11 mouse cellular contexts compared by ENCODE assay signal in the genomic region with DNA sequence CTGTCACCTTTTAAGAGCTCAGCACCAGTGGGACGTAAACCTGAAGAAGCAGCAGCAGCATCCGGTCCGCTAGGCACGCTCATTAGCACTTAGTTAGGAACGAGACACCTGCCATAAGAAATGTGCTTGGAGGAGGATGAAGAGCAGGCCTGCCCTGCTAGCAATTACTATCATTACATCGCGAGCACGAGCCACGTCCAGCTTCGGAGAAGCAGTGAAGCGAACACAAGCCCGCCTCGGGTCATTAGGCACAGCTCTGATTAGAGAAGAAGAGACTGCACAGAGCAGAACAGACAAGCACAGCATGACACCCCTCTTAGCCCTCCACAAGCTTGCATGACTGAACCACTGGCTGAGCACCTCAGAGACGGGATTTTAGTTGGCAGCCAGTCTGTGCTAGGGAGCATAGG. TPM values are rescaled to one million over a fixed set of nuclear protein-coding genes. Genes with fewer than 3 reads are reported as not detected.
A peak's percentile ranks its signal among the peaks of the same experiment; 100 is the strongest.
DNase-seq lines count a peak whose midpoint lies in the region; ATAC-seq lines count a peak whose summit lies in the region.
"Had no signal": no experiment of that assay in that cellular context is flagged by ENCODE, and none has a peak within 500 bp of the region (broad histone marks: within the 10 kb centered on the region; RNA-seq: fewer than 3 reads in every experiment).

No protein-coding gene starts in this region.

- no peak overlapping the region for H3K27ac ChIP-seq in embryonic facial prominence, embryonic 10.5 days (replicated peaks)
- no peak overlapping the region for H3K27ac ChIP-seq in hindbrain, embryonic 15.5 days (replicated peaks)
- no peak overlapping the region for H3K27ac ChIP-seq in midbrain, embryonic 16.5 days (ENCODE audit: low read length)
- H3K27ac ChIP-seq: heart, embryonic 13.5 days; liver, embryonic 15.5 days had no signal

- H3K36me3 ChIP-seq in embryonic facial prominence, embryonic 10.5 days (replicated peaks) = peaks cover 91% of the 10 kb centered on the region
- no peaks in the 10 kb centered on the region for H3K36me3 ChIP-seq in hindbrain, embryonic 15.5 days
- peaks cover 8% of the 10 kb centered on the region for H3K36me3 ChIP-seq in midbrain, embryonic 16.5 days (ENCODE audit: control insufficient read depth, insufficient read depth, low read length)

- peak; percentile 65 to 68 for DNase-seq in cerebellum, postnatal 14 days
- no peak for DNase-seq in cerebellum, adult 9-10 months
- peak; percentile 53 for DNase-seq in embryonic facial prominence, embryonic 10.5 days (ENCODE audit: low spot score)
- no peak for DNase-seq in thymus, postnatal 14 days
- no peak for DNase-seq in right cerebral cortex, adult 18-20 months
- no peak for DNase-seq in adrenal gland, adult (ENCODE audit: inconsistent age in 2 of 2, low spot score in 1 of 2)

- no peaks in the 10 kb centered on the region for H3K9me3 ChIP-seq in embryonic facial prominence, embryonic 10.5 days
- no peaks in the 10 kb centered on the region for H3K9me3 ChIP-seq in hindbrain, embryonic 15.5 days
- H3K9me3 ChIP-seq in midbrain, embryonic 16.5 days (replicated peaks; ENCODE audit: control insufficient read depth, low read length, poor library complexity, severe bottlenecking) = no peaks in the 10 kb centered on the region
- H3K9me3 ChIP-seq: heart, embryonic 13.5 days; liver, embryonic 15.5 days had no signal

- H3K27me3 ChIP-seq in embryonic facial prominence, embryonic 10.5 days (replicated peaks; ENCODE audit: low read depth, poor library complexity, severe bottlenecking) = peaks cover 28% of the 10 kb centered on the region
- no peaks in the 10 kb centered on the region for H3K27me3 ChIP-seq in hindbrain, embryonic 15.5 days
- H3K27me3 ChIP-seq in midbrain, embryonic 16.5 days (ENCODE audit: control insufficient read depth, insufficient read depth, low read depth, low read length) = no peaks in the 10 kb centered on the region
- H3K27me3 ChIP-seq: liver, embryonic 15.5 days had no signal

- no peak overlapping the region for H3K9ac ChIP-seq in hindbrain, embryonic 15.5 days
- no peak overlapping the region for H3K9ac ChIP-seq in midbrain, embryonic 16.5 days (ENCODE audit: low read depth, low read length)
- H3K9ac ChIP-seq: heart, embryonic 13.5 days; liver, embryonic 15.5 days had no signal

- 37% methylated on average over 14 of the region's 14 CpGs for WGBS in embryonic facial prominence, embryonic 10.5 days
- 16% methylated on average over 14 of the region's 14 CpGs for WGBS in hindbrain, embryonic 15.5 days
- 23% methylated on average over 14 of the region's 14 CpGs for WGBS in midbrain, embryonic 16.5 days

- ATAC-seq in hindbrain, embryonic 15.5 days (ENCODE audit: low FRiP score, low read depth) = peak; percentile 85
- ATAC-seq in midbrain, embryonic 16.5 days = peak; percentile 75

- peaks cover 27% of the 10 kb centered on the region for H3K4me1 ChIP-seq in embryonic facial prominence, embryonic 10.5 days
- peaks cover 17% of the 10 kb centered on the region for H3K4me1 ChIP-seq in hindbrain, embryonic 15.5 days (replicated peaks)
- peaks cover 8% of the 10 kb centered on the region for H3K4me1 ChIP-seq in midbrain, embryonic 16.5 days (ENCODE audit: control insufficient read depth, insufficient read depth, low read length)
- H3K4me1 ChIP-seq: liver, embryonic 15.5 days had no signal

- no peak overlapping the region for H3K4me3 ChIP-seq in embryonic facial prominence, embryonic 10.5 days
- H3K4me3 ChIP-seq in hindbrain, embryonic 15.5 days = no peak overlapping the region
- H3K4me3 ChIP-seq in midbrain, embryonic 16.5 days (ENCODE audit: low read depth, low read length) = no peak overlapping the region
- H3K4me3 ChIP-seq: heart, embryonic 13.5 days; liver, embryonic 15.5 days; myocyte had no signal

- H3K4me2 ChIP-seq in hindbrain, embryonic 15.5 days = 0 out of 2 replicates have a peak overlapping the region, but pooled peaks have one; percentile 5
- no peak overlapping the region for H3K4me2 ChIP-seq in midbrain, embryonic 16.5 days (ENCODE audit: low read length)
- H3K4me2 ChIP-seq: heart, embryonic 13.5 days; liver, embryonic 15.5 days had no signal

RNA-seq across cellular contexts. Expression of a gene that starts 40.6 kb away (rescaled TPM):
- 33.7 and 34.0 TPM in 2 replicates for polyA plus RNA-seq in embryonic facial prominence, embryonic 10.5 days (2016; fragmentation: Nextera tagmentation; extraction: Ambion mirVana)
- polyA plus RNA-seq in hindbrain, embryonic 15.5 days (2015; fragmentation: Nextera tagmentation; extraction: Ambion mirVana) = 39.0 and 43.1 TPM in 2 replicates
- 26.3 and 31.4 TPM in 2 replicates for polyA plus RNA-seq in midbrain, embryonic 16.5 days (2015; fragmentation: Nextera tagmentation; extraction: Ambion mirVana)

Comparison
In these comparisons a context has a peak if more than half of its experiments do, and no peak if none do; other contexts are left out.
1. DNase-seq: peak in cerebellum, postnatal 14 days (2 of 2) and embryonic facial prominence, embryonic 10.5 days (single experiment); none in cerebellum, adult 9-10 months (single experiment), thymus, postnatal 14 days (single experiment), right cerebral cortex, adult 18-20 months (single experiment) and adrenal gland, adult (0 of 2).